Mouse (Mus musculus) C2C12 (cell line): ENCODE data around the gene Ckm. TPM values are rescaled to one million over a fixed set of nuclear protein-coding genes. Genes with fewer than 3 reads are reported as not detected.

Experiments used
- H3K27me3 ChIP-seq: one replicate; pipeline ENCODE4 v1.6.1; 2011; ENCODE audit not compliant: control insufficient read depth, insufficient read depth, insufficient read length
- H3K36me3 ChIP-seq: one replicate; pipeline ENCODE4 v1.6.1; 2011; ENCODE audit not compliant: control insufficient read depth, insufficient read depth
- H3K4me3 ChIP-seq: one replicate; pipeline ENCODE4 v1.5.1; 2011; ENCODE audit warnings: mild to moderate bottlenecking, control low read depth; ENCODE audit not compliant: poor library complexity, insufficient read depth, severe bottlenecking
- H3K79me2 ChIP-seq: one replicate; pipeline ENCODE4 v1.6.1; 2011; ENCODE audit not compliant: control insufficient read depth, insufficient read depth
- H3K79me3 ChIP-seq: one replicate; pipeline ENCODE4 v1.6.1; 2011; ENCODE audit warnings: low read depth, control low read depth
- H3ac ChIP-seq: one replicate; pipeline ENCODE3; 2011; ENCODE audit warnings: low read depth; ENCODE audit not compliant: control insufficient read depth, insufficient read length
- CEBPB ChIP-seq: IDR thresholded peaks from one replicate; pipeline ENCODE4 v1.6.1; 2011; ENCODE audit warnings: low read depth, mild to moderate bottlenecking, control low read depth, moderate library complexity
- CTCF ChIP-seq: IDR thresholded peaks from one replicate; pipeline ENCODE4 v1.5.1; 2011; ENCODE audit not compliant: control insufficient read depth, insufficient read depth, insufficient read length
- FOSL1 ChIP-seq: IDR thresholded peaks from one replicate; pipeline ENCODE4 v1.8.0; 2011; ENCODE audit warnings: mild to moderate bottlenecking, low read length; ENCODE audit not compliant: poor library complexity, insufficient read depth, severe bottlenecking
- MAX ChIP-seq: IDR thresholded peaks from one replicate; pipeline ENCODE4 v1.6.1; 2011; ENCODE audit warnings: mild to moderate bottlenecking, control low read depth
- MYOD1 ChIP-seq: IDR thresholded peaks from one replicate; pipeline ENCODE4 v1.6.1; 2011; ENCODE audit warnings: low read depth; ENCODE audit not compliant: control insufficient read depth, insufficient read length
- MYOG ChIP-seq: IDR thresholded peaks from one replicate; pipeline ENCODE4 v1.6.1; 2011; ENCODE audit not compliant: control insufficient read depth, insufficient read length; ENCODE audit errors: extremely low read depth
- USF1 ChIP-seq: IDR thresholded peaks from one replicate; pipeline ENCODE4 v1.6.1; 2011; ENCODE audit warnings: low read depth, mild to moderate bottlenecking, control low read depth, moderate library complexity
- polyA plus RNA-seq: library from polyadenylated mRNA; unstranded; fragments of >200 nt; fragmentation: generic; extraction: Trizol; gene quantifications from one replicate; pipeline ENCODE4 v1.2.1, GENCODE M21; 2012; ENCODE audit warnings: missing spikeins

Gene Ckm
- polyA plus RNA-seq, 1 experiment: 1.9 TPM

GRCm38 (mm10) chr7:19447689-19448088 lies 43.1 kb downstream of the Ckm start:
- Histone ChIP-seq H3K79me2 (no peaks in the 10 kb centered on the region), H3K27me3 (no peaks in the 10 kb centered on the region), H3K36me3 (no peaks in the 10 kb centered on the region), H3K79me3 (peaks cover 2% of the 10 kb centered on the region), H3ac (no peak overlapping the region), H3K4me3 (no peak overlapping the region)
- TF ChIP-seq MYOD1 (no peak), CEBPB (no peak), MAX (no peak), FOSL1 (no peak), CTCF (no peak), USF1 (no peak)

- H3K79me3 ChIP-seq: peaks cover 2% of the 10 kb centered on the region
- H3K36me3 ChIP-seq: no peaks in the 10 kb centered on the region
- no peak overlapping the region for H3ac ChIP-seq
- H3K79me2 ChIP-seq: no peaks in the 10 kb centered on the region
- no peak overlapping the region for H3K4me3 ChIP-seq
- no peaks in the 10 kb centered on the region for H3K27me3 ChIP-seq
- no peak for TF ChIP-seq CEBPB
- TF ChIP-seq MYOG: no peak
- no peak for TF ChIP-seq MYOD1
- no peak for TF ChIP-seq FOSL1
- TF ChIP-seq USF1: no peak
- TF ChIP-seq MAX: no peak
- TF ChIP-seq CTCF: no peak
Observed at GRCm38 (mm10) chr7:19449165-19449564, 44.6 kb downstream of the Ckm start.

- H3K36me3 ChIP-seq: no peaks in the 10 kb centered on the region
- H3K79me2 ChIP-seq: peaks cover 24% of the 10 kb centered on the region
- no peak for TF ChIP-seq CTCF
- no peak for TF ChIP-seq MYOD1
Observed at GRCm38 (mm10) chr7:19455186-19455585, 50.6 kb downstream of the Ckm start.

GRCm38 (mm10) chr7:19455819-19456495 lies 51.4 kb downstream of the Ckm start:
- H3K36me3 ChIP-seq: no peaks in the 10 kb centered on the region

More at GRCm38 (mm10) chr7:19455186-19455585, 50.6 kb downstream of the Ckm start:
- H3K79me3 ChIP-seq: peaks cover 5% of the 10 kb centered on the region
- no peaks in the 10 kb centered on the region for H3K27me3 ChIP-seq
- H3ac ChIP-seq: no peak overlapping the region
- H3K4me3 ChIP-seq: no peak overlapping the region

GRCm38 (mm10) chr7:19456628-19457027 lies 52.1 kb downstream of the Ckm start:
- TF ChIP-seq MYOG (no peak), MYOD1 (peak; percentile 77)
- Histone ChIP-seq H3K79me2 (peaks cover 24% of the 10 kb centered on the region), H3K79me3 (peaks cover 5% of the 10 kb centered on the region), H3ac (no peak overlapping the region), H3K27me3 (no peaks in the 10 kb centered on the region), H3K4me3 (no peak overlapping the region), H3K36me3 (no peaks in the 10 kb centered on the region)

More at GRCm38 (mm10) chr7:19455819-19456495, 51.4 kb downstream of the Ckm start:
- H3K79me3 ChIP-seq: peaks cover 5% of the 10 kb centered on the region
- no peak overlapping the region for H3ac ChIP-seq
- H3K4me3 ChIP-seq: no peak overlapping the region
- no peaks in the 10 kb centered on the region for H3K27me3 ChIP-seq
- TF ChIP-seq CEBPB (no peak), CTCF (no peak), MYOD1 (no peak), MAX (no peak), FOSL1 (no peak), USF1 (no peak), MYOG (no peak)
- H3K79me2 ChIP-seq: peaks cover 24% of the 10 kb centered on the region

GRCm38 (mm10) chr7:19457414-19458071 lies 53.0 kb downstream of the Ckm start:
- no peaks in the 10 kb centered on the region for H3K27me3 ChIP-seq
- H3ac ChIP-seq: peak overlapping the region; percentile 63
- no peaks in the 10 kb centered on the region for H3K36me3 ChIP-seq
- peak overlapping the region; percentile 57 for H3K4me3 ChIP-seq
- peaks cover 3% of the 10 kb centered on the region for H3K79me3 ChIP-seq
- peaks cover 24% of the 10 kb centered on the region for H3K79me2 ChIP-seq
- TF ChIP-seq CTCF (no peak), MYOG (no peak), MAX (no peak), CEBPB (no peak), USF1 (no peak), FOSL1 (no peak), MYOD1 (no peak)
